In genomic region chr1:51879333-51879770, GRCm38 (mm10) we compare ENCODE assay signal across 9 mouse cellular contexts. TPM values are rescaled to one million over a fixed set of nuclear protein-coding genes. Genes with fewer than 3 reads are reported as not detected.
DNase-seq lines count a peak whose midpoint lies in the region; ATAC-seq lines count a peak whose summit lies in the region.
"Had no signal": no experiment of that assay in that cellular context is flagged by ENCODE, and none has a peak within 500 bp of the region (broad histone marks: within the 10 kb centered on the region; RNA-seq: fewer than 3 reads in every experiment).

No protein-coding gene starts in this region.

- peak overlapping the region; percentile 45 for H3K4me2 ChIP-seq in heart, embryonic 12.5 days
- H3K4me2 ChIP-seq in kidney, embryonic 16.5 days (replicated peaks; ENCODE audit: low read depth, low read length) = no peak overlapping the region; the same call in 1 of the 2 replicates
- no peak overlapping the region; the same call in 1 of the 2 replicates for H3K4me2 ChIP-seq in midbrain, embryonic 14.5 days (ENCODE audit: low read length)

- H3K36me3 ChIP-seq in heart, embryonic 12.5 days = peaks cover 12% of the 10 kb centered on the region
- H3K36me3 ChIP-seq in kidney, embryonic 16.5 days (ENCODE audit: insufficient read depth, low read length) = peaks cover 8% of the 10 kb centered on the region
- H3K36me3 ChIP-seq in midbrain, embryonic 14.5 days (ENCODE audit: control insufficient read depth, insufficient read depth, low read length) = peaks cover 5% of the 10 kb centered on the region; the same call in 1 of the 2 replicates

- no peak overlapping the region for H3K4me3 ChIP-seq in heart, embryonic 12.5 days
- no peak overlapping the region for H3K4me3 ChIP-seq in kidney, embryonic 16.5 days (ENCODE audit: low read length)
- no peak overlapping the region for H3K4me3 ChIP-seq in midbrain, embryonic 14.5 days (replicated peaks; ENCODE audit: low read depth, low read length)

- H3K9me3 ChIP-seq in heart, embryonic 12.5 days (replicated peaks) = no peaks in the 10 kb centered on the region
- H3K9me3 ChIP-seq in kidney, embryonic 16.5 days (ENCODE audit: low read length) = no peaks in the 10 kb centered on the region
- no peaks in the 10 kb centered on the region for H3K9me3 ChIP-seq in midbrain, embryonic 14.5 days (ENCODE audit: control insufficient read depth, low read length)

- H3K4me1 ChIP-seq in heart, embryonic 12.5 days (replicated peaks) = peaks cover 33% of the 10 kb centered on the region
- H3K4me1 ChIP-seq in kidney, embryonic 16.5 days (ENCODE audit: insufficient read depth, low read length) = peaks cover 21% of the 10 kb centered on the region
- 0 out of 2 replicates have a peak, but pooled peaks cover 7% of the 10 kb centered on the region for H3K4me1 ChIP-seq in midbrain, embryonic 14.5 days (ENCODE audit: control insufficient read depth, insufficient read depth, low read length)

- H3K27ac ChIP-seq in heart, embryonic 12.5 days (ENCODE audit: poor library complexity, severe bottlenecking) = peak overlapping the region; percentile 56; the same call in 1 of the 2 replicates
- H3K27ac ChIP-seq in kidney, embryonic 16.5 days (ENCODE audit: low read length) = peak overlapping the region; percentile 57
- no peak overlapping the region for H3K27ac ChIP-seq in midbrain, embryonic 14.5 days (replicated peaks; ENCODE audit: low read depth, low read length)

- intact Hi-C loops in gastrocnemius, postnatal 14 days (cut with DNase I; ENCODE audit: low total_unique reads) = no loop called here

- peak; percentile 37 for ATAC-seq in heart, embryonic 12.5 days (ENCODE audit: insufficient number of reproducible peaks, low FRiP score)
- peak; percentile 64; the same call in 1 of the 2 replicates for ATAC-seq in kidney, embryonic 16.5 days (ENCODE audit: low FRiP score, low TSS enrichment)
- ATAC-seq in midbrain, embryonic 14.5 days (ENCODE audit: low FRiP score, low TSS enrichment) = no peak

- H3K9ac ChIP-seq in heart, embryonic 12.5 days = no peak overlapping the region
- no peak overlapping the region for H3K9ac ChIP-seq in kidney, embryonic 16.5 days (replicated peaks; ENCODE audit: low read length)
- no peak overlapping the region for H3K9ac ChIP-seq in midbrain, embryonic 14.5 days (replicated peaks; ENCODE audit: low read length)

- no peaks in the 10 kb centered on the region for H3K27me3 ChIP-seq in heart, embryonic 12.5 days (replicated peaks)
- no peaks in the 10 kb centered on the region for H3K27me3 ChIP-seq in kidney, embryonic 16.5 days (ENCODE audit: insufficient read depth, low read length)
- H3K27me3 ChIP-seq in midbrain, embryonic 14.5 days (ENCODE audit: control insufficient read depth, insufficient read depth, low read length) = no peaks in the 10 kb centered on the region
- H3K27me3 ChIP-seq: CH12.LX had no signal

- WGBS in heart, embryonic 12.5 days = 8% methylated on average over 9 of the region's 9 CpGs
- WGBS in kidney, embryonic 16.5 days = 15% methylated on average over 9 of the region's 9 CpGs
- WGBS in midbrain, embryonic 14.5 days = 10% methylated on average over 9 of the region's 9 CpGs

- peak; percentile 23 for DNase-seq in gastrocnemius, postnatal 14 days
- no peak for DNase-seq in gastrocnemius, postnatal 10 days
- DNase-seq in midbrain, embryonic 14.5 days = peak; percentile 35
- no peak for DNase-seq in frontal cortex, adult 2 months (ENCODE audit: extremely low spot score in 1 of 2, low spot score in 1 of 2)
- DNase-seq in adrenal gland, adult 8-10 months = no peak
- no peak for DNase-seq in thymus, postnatal 14 days

RNA-seq across cellular contexts. Expression of gene Myo1b, which starts 36.5 kb away (rescaled TPM):
- total RNA-seq in gastrocnemius, postnatal 14 days (2021) = 10 to 100 TPM; 26.0 to 28.2 TPM
- 10 to 100 TPM; 32.1 to 50.0 TPM for total RNA-seq in gastrocnemius, postnatal 10 days (2021)
- 36.5 and 38.1 TPM in 2 replicates for polyA plus RNA-seq in heart, embryonic 12.5 days (2016; fragmentation: Nextera tagmentation; extraction: Ambion mirVana)
- 68.3 and 68.8 TPM in 2 replicates for polyA plus RNA-seq in kidney, embryonic 16.5 days (2015; fragmentation: Nextera tagmentation; extraction: Ambion mirVana)
- 60.4 and 93.1 TPM in 2 replicates for polyA plus RNA-seq in midbrain, embryonic 14.5 days (2014; fragmentation: Nextera tagmentation; extraction: Ambion mirVana)
- 20.0 and 20.4 TPM in 2 replicates for polyA plus RNA-seq in frontal cortex, adult 2 months (2012; rRNA removed)
- total RNA-seq in adrenal gland, adult 8-10 months (2022) = 10 to 100 TPM; 47.5 to 65.6 (median 54.5) TPM

Comparison
In these comparisons a context has a peak if more than half of its experiments do, and no peak if none do; other contexts are left out.
1. DNase-seq: peak in gastrocnemius, postnatal 14 days (single experiment) and midbrain, embryonic 14.5 days (single experiment); none in gastrocnemius, postnatal 10 days (single experiment), frontal cortex, adult 2 months (0 of 2), adrenal gland, adult 8-10 months (single experiment) and thymus, postnatal 14 days (single experiment).